Mouse (Mus musculus): ENCODE measurements around the gene Irf2bpl.

GRCm38 (mm10) chr12:86840526-86840925, 44.1 kb downstream of the Irf2bpl start:
- TF ChIP-seq TAL1 (IDR thresholded peaks at IDR 0.05; ENCODE audit: low read length), result no peak
- no peak for TF ChIP-seq GATA1 (IDR thresholded peaks at IDR 0.05; ENCODE audit: low read length)
